Mouse (Mus musculus) forebrain, embryonic 14.5 days (tissue): ENCODE results near the gene Tmem87a. TPM values are rescaled to one million over a fixed set of nuclear protein-coding genes. Genes with fewer than 3 reads are reported as not detected.

Experiments used
- ATAC-seq: fragments of 200-750 bp; cut with Nextera tagmentation; 2 replicates; pipeline ENCODE4 v1.8.0; 2017; ENCODE audit warnings: mild to moderate bottlenecking, moderate library complexity
- DNase-seq: peaks from one replicate; pipeline ENCODE4 v3.0.0-alpha.2; 2015; ENCODE audit warnings: low spot score
- H3K27ac ChIP-seq: fragments of 300-500 bp; sonication (generic); 2 replicates; pipeline ENCODE4 v1.5.1; 2014; ENCODE audit warnings: low read depth, mild to moderate bottlenecking, control low read depth, low read length, moderate library complexity
- H3K27me3 ChIP-seq: fragments of 300-500 bp; sonication (generic); replicated peaks from 2 replicates; pipeline ENCODE4 v1.6.1; 2014; ENCODE audit warnings: low read length, control low read depth, mixed read lengths; ENCODE audit not compliant: control insufficient read depth, insufficient read depth
- H3K36me3 ChIP-seq: fragments of 300-500 bp; sonication (generic); 2 replicates; pipeline ENCODE4 v1.6.1; 2014; ENCODE audit warnings: low read length, control low read depth; ENCODE audit not compliant: control insufficient read depth, insufficient read depth
- H3K4me1 ChIP-seq: fragments of 300-500 bp; sonication (generic); 2 replicates; pipeline ENCODE4 v1.6.1; 2014; ENCODE audit warnings: antibody characterized with exemption, low read length, control low read depth; ENCODE audit not compliant: control insufficient read depth, insufficient read depth
- H3K4me2 ChIP-seq: fragments of 300-500 bp; sonication (generic); 2 replicates; pipeline ENCODE4 v1.6.1; 2014; ENCODE audit warnings: mild to moderate bottlenecking, control low read depth, low read length
- H3K4me3 ChIP-seq: fragments of 300-500 bp; sonication (generic); 2 replicates; pipeline ENCODE4 v1.5.1; 2014; ENCODE audit warnings: low read depth, low read length, control low read depth
- H3K9ac ChIP-seq: fragments of 300-500 bp; sonication (generic); 2 replicates; pipeline ENCODE4 v1.6.1; 2014; ENCODE audit warnings: mild to moderate bottlenecking, low read length, control low read depth, moderate library complexity
- H3K9me3 ChIP-seq: fragments of 300-500 bp; sonication (generic); replicated peaks from 2 replicates; pipeline ENCODE4 v1.6.1; 2016; ENCODE audit warnings: low read length, control low read depth, mixed read lengths; ENCODE audit not compliant: control insufficient read depth
- WGBS: fragments of 180-500 bp; shearing (Covaris S2); extraction: QIAGEN DNeasy Blood & Tissue Kit; methylation state at CpG from one replicate; pipeline ENCODE4 v1.1.7; 2014; 5-methylcytosine and 5-hydroxymethylcytosine counted together
- polyA plus RNA-seq: library from polyadenylated mRNA; unstranded; fragments of >200 nt; fragmentation: Nextera tagmentation; extraction: Ambion mirVana; gene quantifications from 2 replicates; pipeline ENCODE4 v1.2.1, GENCODE M21; 2014

Tmem87a gene
- polyA plus RNA-seq, 1 experiment from 2014 or later = 7.9 TPM

GRCm38 (mm10) chr2:120341741-120342140 is 62.2 kb downstream of the Tmem87a start:
- WGBS = 88% methylated on average over 1 of the region's 1 CpGs
- no peaks in the 10 kb centered on the region for H3K9me3 ChIP-seq
- no peak overlapping the region for H3K4me3 ChIP-seq
- no peak overlapping the region for H3K9ac ChIP-seq
- no peaks in the 10 kb centered on the region for H3K27me3 ChIP-seq
- H3K4me1 ChIP-seq = no peaks in the 10 kb centered on the region
- H3K27ac ChIP-seq = no peak overlapping the region
- DNase-seq = no peak
- peaks cover 94% of the 10 kb centered on the region for H3K36me3 ChIP-seq
- ATAC-seq = no peak
- no peak overlapping the region for H3K4me2 ChIP-seq

- ATAC-seq (no peak), DNase-seq (peak; percentile 47)
- Histone ChIP-seq H3K9me3 (no peaks in the 10 kb centered on the region), H3K27me3 (no peaks in the 10 kb centered on the region), H3K9ac (no peak overlapping the region), H3K4me1 (no peaks in the 10 kb centered on the region), H3K36me3 (peaks cover 89% of the 10 kb centered on the region), H3K4me2 (no peak overlapping the region), H3K27ac (no peak overlapping the region), H3K4me3 (no peak overlapping the region)
- 68% methylated on average over 2 of the region's 2 CpGs for WGBS
Measured at GRCm38 (mm10) chr2:120337886-120338285, 66.0 kb downstream of the Tmem87a start.

GRCm38 (mm10) chr2:120331575-120331974 is 72.3 kb downstream of the Tmem87a start:
- Histone ChIP-seq H3K9me3 (no peaks in the 10 kb centered on the region), H3K4me2 (no peak overlapping the region), H3K27ac (no peak overlapping the region), H3K9ac (no peak overlapping the region), H3K36me3 (peaks cover 82% of the 10 kb centered on the region), H3K27me3 (no peaks in the 10 kb centered on the region), H3K4me1 (no peaks in the 10 kb centered on the region), H3K4me3 (no peak overlapping the region)
- ATAC-seq (no peak), DNase-seq (no peak)
- WGBS = 88% methylated on average over 4 of the region's 4 CpGs

- WGBS = 81% methylated on average over 4 of the region's 4 CpGs
- no peak for ATAC-seq
- peaks cover 34% of the 10 kb centered on the region for H3K36me3 ChIP-seq
- H3K27me3 ChIP-seq = no peaks in the 10 kb centered on the region
- H3K9ac ChIP-seq = no peak overlapping the region
- DNase-seq = no peak
- no peak overlapping the region for H3K4me3 ChIP-seq
- H3K9me3 ChIP-seq = no peaks in the 10 kb centered on the region
- no peaks in the 10 kb centered on the region for H3K4me1 ChIP-seq
- no peak overlapping the region for H3K4me2 ChIP-seq
- no peak overlapping the region for H3K27ac ChIP-seq
Measured at GRCm38 (mm10) chr2:120315077-120315476, 88.8 kb downstream of the Tmem87a start.

- H3K4me3 ChIP-seq = no peak overlapping the region
- WGBS = 88% methylated on average over 4 of the region's 4 CpGs
- H3K36me3 ChIP-seq = peaks cover 34% of the 10 kb centered on the region
Measured at GRCm38 (mm10) chr2:120314487-120314886, 89.4 kb downstream of the Tmem87a start.

GRCm38 (mm10) chr2:120313976-120314375 is 89.9 kb downstream of the Tmem87a start, which contains the start of gene Pla2g4f:
TSS of gene Pla2g4f (minus strand) at chr2:120314165.
- ATAC-seq = no peak
- Histone ChIP-seq H3K4me1 (no peaks in the 10 kb centered on the region), H3K27me3 (no peaks in the 10 kb centered on the region), H3K36me3 (peaks cover 29% of the 10 kb centered on the region), H3K9ac (no peak within 1 kb of the TSS), H3K27ac (no peak within 1 kb of the TSS), H3K9me3 (no peaks in the 10 kb centered on the region), H3K4me3 (no peak within 1 kb of the TSS), H3K4me2 (no peak within 1 kb of the TSS)
- WGBS = 66% methylated on average over 3 of the region's 3 CpGs
- no peak for DNase-seq

More at GRCm38 (mm10) chr2:120314487-120314886, 89.4 kb downstream of the Tmem87a start:
- ATAC-seq = no peak
- Histone ChIP-seq H3K9me3 (no peaks in the 10 kb centered on the region), H3K27ac (no peak overlapping the region), H3K27me3 (no peaks in the 10 kb centered on the region), H3K4me2 (no peak overlapping the region), H3K9ac (no peak overlapping the region), H3K4me1 (no peaks in the 10 kb centered on the region)
- DNase-seq = no peak

- DNase-seq = no peak
- H3K9me3 ChIP-seq = no peaks in the 10 kb centered on the region
- H3K27ac ChIP-seq = no peak overlapping the region
- peaks cover 14% of the 10 kb centered on the region for H3K36me3 ChIP-seq
- no peak for ATAC-seq
- no peaks in the 10 kb centered on the region for H3K4me1 ChIP-seq
- 88% methylated on average over 7 of the region's 7 CpGs for WGBS
- no peaks in the 10 kb centered on the region for H3K27me3 ChIP-seq
- H3K9ac ChIP-seq = no peak overlapping the region
- no peak overlapping the region for H3K4me3 ChIP-seq
- no peak overlapping the region for H3K4me2 ChIP-seq
Measured at GRCm38 (mm10) chr2:120312276-120312825, 91.6 kb downstream of the Tmem87a start.

Other genes starting within 250 kb of the Tmem87a start
- 7.9 and 11.8 TPM in 2 replicates for gene Ehd4, start 249.5 kb downstream of the Tmem87a start, polyA plus RNA-seq
- gene Pla2g4e, start 158.8 kb downstream of the Tmem87a start, polyA plus RNA-seq = 1.1 and 1.7 TPM in 2 replicates
- gene Pla2g4d, start 114.9 kb downstream of the Tmem87a start, polyA plus RNA-seq = not detected in 2 replicates
- gene Pla2g4f, start 89.9 kb downstream of the Tmem87a start, polyA plus RNA-seq = not detected in 2 replicates
- gene Vps39, start 51.0 kb downstream of the Tmem87a start, polyA plus RNA-seq = 53.6 and 58.1 TPM in 2 replicates
- gene Ganc, start 217 bp downstream of the Tmem87a start, polyA plus RNA-seq = 6.3 and 9.4 TPM in 2 replicates
- gene Capn3, start 51.9 kb upstream of the Tmem87a start, polyA plus RNA-seq = 0.37 and 0.60 TPM in 2 replicates
- 42.1 and 50.2 TPM in 2 replicates for gene Zfp106, start 159.7 kb upstream of the Tmem87a start, polyA plus RNA-seq
- gene Snap23, start 163.6 kb upstream of the Tmem87a start, polyA plus RNA-seq = 13.0 and 15.8 TPM in 2 replicates
- gene Haus2, start 205.3 kb upstream of the Tmem87a start, polyA plus RNA-seq = 24.3 and 26.5 TPM in 2 replicates
- gene Lrrc57, start 205.4 kb upstream of the Tmem87a start, polyA plus RNA-seq = 31.0 and 35.4 TPM in 2 replicates
- 2.6 and 3.7 TPM in 2 replicates for gene Stard9, start 225.0 kb upstream of the Tmem87a start, polyA plus RNA-seq